Mouse (Mus musculus): ENCODE data around the gene 1190002N15Rik.

1190002N15Rik gene

DNA sequence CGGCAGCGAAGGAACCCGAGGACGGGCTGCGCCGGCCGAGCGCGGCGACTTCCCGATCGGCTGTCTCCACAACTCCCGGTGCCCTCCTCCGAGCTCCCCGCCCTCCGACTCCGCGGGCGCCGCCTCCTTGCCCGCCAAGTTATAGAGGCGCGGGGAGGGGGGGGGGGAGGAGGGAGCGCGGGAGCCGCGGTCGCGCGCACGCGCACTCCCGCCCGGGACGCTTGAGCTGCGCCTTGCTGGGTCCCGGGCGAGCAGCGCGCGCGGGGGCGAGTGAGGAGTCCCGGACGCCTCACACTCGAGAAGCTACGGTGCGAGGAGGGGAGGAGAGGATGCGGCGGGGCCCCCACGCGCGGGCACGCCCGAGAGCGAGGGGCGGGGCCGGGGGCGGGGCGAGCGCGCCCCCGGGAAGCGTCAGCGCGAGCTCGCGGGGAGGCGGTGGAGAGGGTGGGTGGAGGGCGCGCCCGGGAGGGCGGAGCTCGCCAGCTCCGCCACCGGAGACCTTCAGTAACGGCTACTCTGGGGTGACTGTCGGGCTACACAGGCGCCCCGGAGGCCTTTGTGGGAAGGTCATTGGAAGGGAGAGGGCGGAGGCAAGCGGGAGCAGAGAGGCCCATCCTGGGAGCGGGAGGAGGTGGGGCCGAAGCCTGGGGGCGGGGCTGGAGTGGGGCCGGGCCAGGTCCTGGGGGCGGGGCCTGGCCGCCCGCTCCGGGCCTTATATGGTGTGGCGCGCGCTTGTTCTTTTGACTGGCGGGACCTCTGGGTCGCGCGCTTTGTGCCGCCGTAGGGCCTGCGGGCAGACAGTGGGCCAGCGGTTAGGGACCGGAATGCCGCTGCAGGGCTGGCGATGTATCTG is at the start of gene 1190002N15Rik:
1190002N15Rik (minus strand) TSS at position 112 of the 853 bp plus-strand sequence.
- peak; percentile 92 for DNase-seq (ENCODE audit: low spot score in 2 of 2)

DNA sequence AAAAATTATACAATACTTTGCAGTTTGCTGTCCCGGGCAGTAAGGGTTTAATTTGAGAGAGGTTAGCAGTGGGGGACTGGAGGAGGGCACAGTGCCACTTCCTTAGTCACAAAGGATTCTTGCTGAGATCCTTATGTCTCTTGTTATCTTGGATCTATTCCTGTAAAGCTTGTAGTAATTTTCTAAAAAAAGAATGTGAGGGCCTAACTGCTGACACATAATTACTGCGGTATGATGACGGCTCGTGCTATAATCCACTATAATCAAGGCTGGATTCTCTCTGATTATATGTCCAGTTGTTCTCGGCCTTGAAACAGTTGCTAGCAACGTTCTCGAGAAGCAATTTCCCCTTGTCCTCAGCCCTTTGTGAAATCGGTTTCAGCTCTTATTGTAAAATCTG is 44.4 kb upstream of the 1190002N15Rik start:
- no peak for DNase-seq (ENCODE audit: low spot score in 2 of 2)

DNA sequence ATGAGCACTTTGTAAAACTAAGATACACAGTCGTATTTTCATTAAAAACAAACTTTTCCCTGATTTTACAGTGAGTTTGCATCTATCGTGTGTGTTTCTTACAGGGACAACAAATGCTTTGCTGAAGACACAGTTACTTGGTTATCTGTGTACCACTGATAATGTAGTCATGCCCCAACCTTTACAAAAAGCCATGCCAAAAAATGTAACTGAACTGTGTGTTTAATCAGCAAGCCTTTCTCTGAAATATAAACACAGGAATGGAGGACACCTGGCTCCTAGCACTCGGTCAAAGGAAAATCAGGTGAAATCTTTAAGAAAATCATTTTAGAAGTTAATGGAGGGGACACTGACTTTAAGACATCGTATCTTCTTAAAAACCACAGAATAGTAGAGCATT is 43.8 kb upstream of the 1190002N15Rik start:
- DNase-seq (ENCODE audit: low spot score in 2 of 2): no peak

DNA sequence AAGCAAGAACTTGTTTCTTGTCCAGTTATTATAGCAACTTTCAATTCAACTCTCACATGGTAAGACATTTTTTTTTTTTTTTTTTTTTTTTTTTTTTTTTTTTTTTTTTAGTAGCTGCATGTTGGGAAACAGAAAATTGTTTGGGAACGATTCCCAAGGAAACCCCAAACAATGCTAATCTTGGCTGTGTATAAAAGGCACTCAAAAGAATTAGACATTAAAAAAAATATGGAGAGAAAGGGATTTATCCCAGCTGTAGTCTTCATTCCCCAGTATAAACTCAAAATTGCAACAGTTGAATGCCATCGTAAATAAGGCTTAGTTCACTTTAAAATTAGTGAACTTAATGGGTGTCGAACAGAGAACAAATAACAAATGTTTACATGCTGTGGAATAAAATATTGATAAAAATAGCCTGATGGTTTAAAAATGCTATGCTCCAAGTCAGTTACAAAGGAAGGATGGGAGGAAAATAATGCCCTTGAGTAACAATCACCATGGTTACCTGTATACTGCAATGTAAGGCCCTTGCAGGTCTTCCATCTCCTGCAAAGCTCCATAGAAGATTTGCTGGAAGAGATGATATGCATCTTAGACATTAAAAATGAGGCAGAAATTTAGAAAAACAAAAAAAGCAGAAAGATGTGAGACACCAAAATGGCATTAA is 42.3 kb upstream of the 1190002N15Rik start:
- DNase-seq (ENCODE audit: low spot score in 2 of 2): no peak

DNA sequence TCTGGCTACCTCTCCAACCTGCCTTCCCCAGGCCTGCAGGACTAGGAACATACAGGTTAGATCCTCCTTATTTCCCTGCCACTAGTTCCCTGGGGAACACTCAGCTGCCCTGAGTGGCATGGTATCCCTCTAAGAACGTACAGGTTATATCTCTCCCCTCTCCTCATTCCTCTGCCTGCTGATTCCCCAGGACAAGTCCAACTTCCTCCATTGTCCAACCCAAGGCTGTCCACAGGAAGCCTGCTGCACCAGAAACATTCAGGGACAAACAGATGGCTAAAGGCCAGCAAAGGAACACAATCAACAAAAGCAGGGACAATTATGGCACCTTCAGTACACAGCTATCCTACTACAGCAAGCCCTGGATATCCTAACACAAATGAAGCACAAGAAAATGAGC is 33.9 kb upstream of the 1190002N15Rik start:
- no peak for DNase-seq (ENCODE audit: low spot score in 2 of 2)

DNA sequence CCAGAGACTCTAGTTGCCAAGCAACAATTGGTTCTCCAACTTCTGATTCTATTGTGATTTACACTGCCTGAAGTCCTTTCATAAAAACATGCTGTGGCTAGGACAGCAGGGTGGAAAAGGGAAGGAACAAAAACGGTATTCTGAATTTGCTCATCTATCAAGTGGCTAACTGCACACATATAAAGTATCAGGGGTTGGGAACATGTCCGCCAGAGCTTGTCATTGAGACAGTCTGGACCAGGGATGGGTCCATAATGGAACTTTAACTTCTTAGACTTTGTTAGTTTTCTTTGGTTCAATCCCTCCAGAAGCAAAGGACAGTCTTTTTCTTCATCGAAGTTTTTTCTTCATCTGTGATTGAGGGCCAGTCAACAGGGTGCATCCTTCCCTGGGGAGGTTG is 30.5 kb upstream of the 1190002N15Rik start:
- no peak for DNase-seq (ENCODE audit: low spot score in 2 of 2)

DNA sequence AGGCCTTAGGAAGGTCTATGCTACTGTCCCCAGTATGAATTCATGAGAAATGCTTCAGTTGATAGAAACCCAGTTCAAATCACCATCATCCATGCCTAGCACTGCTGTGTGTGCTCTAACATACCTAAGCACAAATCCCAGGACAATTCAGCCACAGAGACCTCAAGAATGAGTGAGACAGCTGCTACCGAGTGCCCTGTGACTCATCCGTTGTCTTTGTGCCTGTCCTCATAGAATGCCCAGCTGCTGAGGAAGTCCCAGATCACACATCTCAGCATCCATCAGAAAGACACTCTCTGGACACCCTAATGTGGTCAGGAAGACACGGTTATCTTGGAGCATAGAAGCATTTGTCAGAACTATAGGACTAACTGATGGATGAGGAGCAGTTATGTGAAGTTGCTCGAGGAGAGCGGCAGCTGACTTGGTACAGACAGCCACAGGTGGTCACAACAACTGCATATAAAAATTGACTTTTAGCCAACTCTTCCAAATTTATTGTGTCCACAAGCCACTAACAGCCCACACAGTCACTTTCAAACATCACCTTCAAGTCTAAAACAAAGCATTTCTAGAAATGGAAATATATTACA is 29.9 kb upstream of the 1190002N15Rik start:
- no peak for DNase-seq (ENCODE audit: low spot score in 2 of 2)

DNA sequence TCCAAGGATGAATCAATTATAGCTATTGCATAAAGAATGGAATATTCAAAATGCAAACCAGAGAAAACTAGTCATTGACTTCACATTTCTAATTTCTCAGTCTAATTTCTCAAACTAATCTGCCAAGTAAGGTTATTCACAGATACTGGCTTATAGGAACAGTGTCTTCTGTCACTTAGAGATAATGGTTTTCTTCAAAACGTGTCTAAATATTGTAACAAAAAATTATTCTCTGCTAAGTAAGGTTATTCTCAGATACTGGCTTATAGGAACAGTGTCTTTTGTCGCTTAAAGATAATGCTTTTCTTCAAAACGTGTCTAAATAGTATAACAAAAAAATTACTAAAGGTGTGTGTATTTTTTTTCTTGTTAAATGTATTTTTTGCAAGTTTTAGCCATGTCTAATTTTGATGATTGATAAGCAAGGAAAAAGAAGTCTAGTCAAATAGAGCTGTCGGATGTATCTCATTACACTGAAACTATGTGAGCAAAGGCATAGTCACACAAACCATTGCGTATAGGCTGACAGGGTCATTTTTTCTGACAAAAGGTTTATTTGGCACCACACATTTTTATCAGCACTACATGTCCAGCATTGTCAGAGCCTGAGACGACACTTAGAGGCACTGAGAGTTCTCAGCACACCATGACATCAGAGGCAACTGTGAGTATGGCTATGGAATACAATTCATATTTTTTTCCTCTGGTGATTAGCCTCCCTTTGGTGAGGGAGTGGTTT is 19.1 kb upstream of the 1190002N15Rik start:
- DNase-seq (ENCODE audit: low spot score in 2 of 2): no peak

DNA sequence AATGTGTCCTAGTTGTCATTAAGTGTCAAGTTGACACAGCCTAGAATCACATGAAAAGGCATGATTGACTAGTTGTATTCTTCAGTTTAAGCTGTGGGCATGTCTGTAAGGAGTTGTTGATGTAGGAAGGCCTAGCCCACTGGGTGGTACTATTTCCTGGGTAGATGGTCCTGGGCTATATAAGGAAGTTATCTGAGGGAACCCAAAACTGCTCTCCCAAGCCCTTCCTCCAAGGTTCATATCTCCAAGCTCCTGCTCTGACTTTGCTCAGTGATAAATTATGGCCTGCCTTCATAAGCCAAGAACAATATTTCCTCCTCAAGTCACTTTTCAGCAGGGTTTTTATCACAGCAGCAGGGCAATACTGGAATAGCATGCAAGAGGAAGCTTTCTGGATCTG is 18.4 kb upstream of the 1190002N15Rik start:
- no peak for DNase-seq (ENCODE audit: low spot score in 2 of 2)

DNA sequence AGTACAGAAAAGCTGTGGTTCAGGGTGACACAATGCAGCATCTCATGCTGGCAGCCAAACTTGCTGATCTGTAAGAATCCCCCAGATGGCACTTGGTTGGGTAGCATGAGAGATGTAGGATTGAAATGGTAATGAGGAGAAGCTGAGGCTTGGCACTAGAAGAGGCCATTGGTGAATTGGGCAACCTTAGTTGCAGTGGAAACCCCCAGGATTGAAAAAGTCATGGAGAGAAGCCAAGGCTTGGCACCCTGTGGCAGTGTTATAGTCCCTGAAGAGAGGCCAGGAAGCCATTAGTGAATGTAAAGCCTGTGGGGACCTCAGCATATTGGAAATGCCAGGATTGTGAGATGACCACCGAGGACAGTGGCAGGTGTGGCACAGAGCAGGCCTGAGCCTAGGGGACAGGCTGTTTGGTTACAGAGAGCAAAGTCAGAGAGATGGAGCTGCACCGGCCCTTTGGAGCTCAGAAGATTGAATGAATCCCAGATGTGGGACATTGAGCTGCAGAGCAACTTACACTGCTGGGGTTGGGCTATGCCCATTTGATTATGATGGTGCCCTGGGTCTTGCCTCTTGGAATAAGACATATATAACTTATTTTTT is 12.7 kb upstream of the 1190002N15Rik start:
- no peak for DNase-seq (ENCODE audit: low spot score in 2 of 2)

DNA sequence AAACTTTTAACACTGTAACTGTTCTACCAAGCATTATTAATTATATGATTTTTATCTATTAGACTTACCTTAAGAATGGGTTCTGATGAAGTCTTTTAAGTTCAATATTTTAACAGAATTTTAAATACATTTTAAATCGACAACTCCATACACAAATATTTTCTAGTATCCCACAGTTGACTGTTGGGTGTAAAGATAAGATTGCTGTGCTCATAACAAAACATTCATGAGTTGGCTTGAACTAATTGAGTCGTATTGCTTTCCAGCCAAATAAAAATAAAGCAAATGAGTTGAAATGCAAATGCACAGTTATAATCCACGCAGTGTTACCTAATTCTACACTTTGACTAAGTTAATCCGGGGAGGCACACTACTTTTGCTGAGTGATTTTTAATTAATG is 6.0 kb upstream of the 1190002N15Rik start:
- no peak for DNase-seq (ENCODE audit: low spot score in 2 of 2)

DNA sequence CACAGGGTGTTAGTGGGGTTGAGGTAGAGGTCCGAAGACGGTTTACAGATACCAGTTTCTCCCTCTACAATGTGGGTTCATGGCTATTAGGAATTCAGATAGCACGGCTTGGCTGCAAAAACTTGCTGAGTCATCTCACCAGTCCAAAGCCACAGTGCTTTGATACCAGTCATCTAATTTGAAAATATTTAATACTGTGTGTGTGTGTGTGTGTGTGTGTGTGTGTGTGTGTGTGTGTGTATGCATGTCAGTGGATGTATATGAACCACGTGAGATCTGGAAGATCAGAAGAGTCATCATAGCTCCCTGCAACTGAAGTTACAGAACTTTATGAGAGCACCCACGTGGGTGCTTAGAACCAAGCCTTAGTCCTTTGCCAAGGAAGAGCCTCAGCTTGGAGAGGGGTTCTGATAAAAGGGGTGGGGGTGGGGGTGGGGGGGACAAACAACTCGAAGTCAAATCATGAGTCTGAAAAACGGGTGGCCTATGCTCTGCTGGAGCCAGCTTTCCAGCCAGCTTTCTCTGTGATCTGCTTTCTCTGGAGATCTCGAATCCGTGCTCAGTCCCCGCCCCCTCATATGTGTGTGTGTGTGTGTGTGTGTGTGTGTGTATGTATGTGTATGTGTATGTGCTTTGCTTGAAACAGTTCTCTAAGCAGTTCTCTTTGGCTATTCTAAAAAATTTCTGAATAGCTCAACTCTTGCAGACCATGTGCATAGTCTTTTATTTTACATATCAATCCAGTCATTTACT is 2.6 kb upstream of the 1190002N15Rik start:
- no peak for DNase-seq (ENCODE audit: low spot score in 2 of 2)

DNA sequence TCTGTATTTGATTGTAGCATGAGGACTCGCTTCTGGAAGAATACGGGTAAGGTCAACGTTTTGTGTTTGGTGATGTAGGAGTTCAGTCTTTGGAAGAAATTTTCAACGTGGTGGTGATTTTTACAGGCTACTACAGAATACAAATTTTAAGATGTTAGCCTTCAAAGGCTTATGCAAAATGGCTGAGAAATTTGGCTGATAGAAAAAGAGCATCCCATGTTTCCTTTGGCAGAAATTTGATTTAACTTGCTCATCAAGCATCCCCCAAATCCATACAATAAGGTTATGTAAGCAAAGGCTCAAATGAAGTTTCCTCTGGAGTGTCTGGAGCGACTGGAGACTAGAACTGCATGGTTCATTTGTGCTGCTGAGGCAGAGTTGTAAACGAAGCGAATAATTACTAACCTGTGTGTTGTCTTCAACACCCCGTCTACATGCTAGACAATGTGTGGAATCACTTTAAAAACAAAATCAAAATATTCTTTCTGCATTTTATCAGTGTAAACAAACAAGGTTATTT is 1.5 kb upstream of the 1190002N15Rik start:
- no peak for DNase-seq (ENCODE audit: low spot score in 2 of 2)

DNA sequence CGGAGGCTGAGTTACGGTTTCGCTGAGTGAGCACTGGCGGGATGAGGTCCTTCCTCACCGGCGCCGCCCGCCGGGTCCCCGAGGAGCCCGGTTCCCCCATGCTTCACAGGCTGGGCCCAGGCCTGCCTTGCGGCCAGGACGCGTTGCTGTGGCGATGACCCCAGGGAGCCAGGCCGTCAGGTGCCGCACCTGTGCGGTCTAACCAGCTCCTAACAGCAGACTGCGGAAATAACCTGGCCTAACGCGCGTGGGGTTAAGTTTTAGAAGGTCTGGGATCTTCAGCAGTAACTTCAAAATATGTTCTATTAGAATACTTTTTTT is 902 bp upstream of the 1190002N15Rik start:
- DNase-seq (ENCODE audit: low spot score in 2 of 2): no peak

DNA sequence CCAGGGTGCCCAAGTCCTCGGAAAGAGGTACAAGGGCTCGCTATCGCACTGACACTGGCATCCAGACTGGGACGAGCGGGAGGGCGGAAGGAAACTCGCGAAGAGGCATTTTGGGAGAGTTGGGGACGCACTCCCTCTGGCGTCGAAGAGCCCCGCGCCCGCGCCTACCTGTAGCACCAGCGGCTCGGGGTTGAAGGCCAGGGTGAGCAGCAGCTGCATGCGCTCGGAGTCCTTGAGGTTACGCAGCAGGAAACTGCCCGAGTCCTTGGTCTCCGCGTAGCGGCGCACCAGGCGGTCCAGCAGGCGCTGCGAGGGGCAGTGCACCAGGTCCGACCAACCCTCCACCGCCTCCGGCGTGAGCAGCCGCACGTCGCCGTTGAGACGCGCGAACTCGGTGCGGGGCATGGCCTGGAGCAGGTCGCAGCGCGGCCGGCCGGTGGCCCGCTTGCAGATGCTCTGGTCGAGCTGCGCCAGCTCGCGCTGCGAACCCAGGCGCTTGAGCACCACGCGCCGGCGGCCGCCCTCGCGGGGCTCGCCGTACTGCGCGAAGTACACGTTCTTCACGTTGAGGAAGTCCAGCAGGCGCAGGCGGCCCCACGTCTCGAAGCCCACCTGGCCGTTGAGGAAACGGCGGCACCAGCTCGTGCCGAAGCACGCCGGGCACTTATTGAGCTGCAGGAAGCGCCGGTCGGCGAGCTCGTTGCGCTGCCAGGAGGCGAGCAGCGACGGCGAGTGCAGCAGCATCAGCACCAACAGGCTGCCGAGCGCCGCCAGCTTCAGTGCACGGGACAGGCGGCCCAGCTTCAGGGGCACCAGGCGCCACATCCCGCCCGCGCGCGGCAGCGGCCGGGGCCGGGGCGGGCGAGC is 597 bp downstream of the 1190002N15Rik start:
- peak; percentile 62 to 68 for DNase-seq (ENCODE audit: low spot score in 2 of 2)

DNA sequence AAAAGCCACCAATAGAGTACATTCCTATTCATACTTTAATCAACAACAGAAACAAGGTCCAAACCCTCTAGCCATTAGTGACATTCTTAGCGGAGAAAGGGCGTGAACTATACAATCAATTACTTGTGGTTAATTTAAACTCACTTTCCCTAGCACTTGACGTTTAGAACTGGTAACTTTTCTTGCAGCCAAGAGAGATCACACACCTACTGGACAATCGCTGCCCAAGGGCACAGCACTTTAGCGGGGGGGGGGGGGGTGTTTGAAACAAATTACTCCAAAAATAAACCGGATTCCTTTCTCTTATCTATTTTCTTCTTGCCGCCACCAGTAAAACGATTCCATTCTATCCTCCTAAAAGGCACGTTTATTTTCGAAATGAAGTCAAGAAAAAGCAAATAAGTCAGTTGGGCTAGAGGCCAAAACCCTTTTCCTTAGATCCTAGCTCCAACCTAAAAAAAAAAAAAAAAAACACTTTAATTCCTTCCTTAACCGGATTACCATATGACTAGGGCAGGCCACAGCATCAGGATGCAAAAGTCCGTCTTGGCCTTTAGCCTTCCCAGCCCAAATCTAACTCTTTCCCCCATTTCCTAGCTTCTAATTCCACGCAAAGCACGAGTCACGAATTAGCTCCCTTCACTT is 1.5 kb downstream of the 1190002N15Rik start:
- no peak for DNase-seq (ENCODE audit: low spot score in 2 of 2)

DNA sequence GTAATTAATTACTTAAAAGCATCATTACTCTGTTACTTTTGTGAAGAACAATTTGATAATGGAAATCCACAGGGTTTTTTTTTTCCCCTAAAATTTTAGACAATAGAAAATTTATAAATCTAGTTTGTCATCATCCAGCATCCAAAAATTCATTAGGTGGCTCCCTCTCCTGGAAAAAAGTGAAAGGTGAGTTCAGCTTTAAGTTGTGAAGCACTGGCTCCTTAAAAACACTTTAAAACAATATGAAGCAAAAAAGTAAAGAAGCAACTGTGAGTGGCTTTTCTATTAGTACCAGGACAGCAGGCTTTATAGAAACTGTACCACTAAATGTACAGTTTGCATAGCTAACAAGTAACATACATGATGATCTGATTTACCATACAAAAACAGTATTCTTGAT is 3.1 kb downstream of the 1190002N15Rik start:
- no peak for DNase-seq (ENCODE audit: low spot score in 2 of 2)

DNA sequence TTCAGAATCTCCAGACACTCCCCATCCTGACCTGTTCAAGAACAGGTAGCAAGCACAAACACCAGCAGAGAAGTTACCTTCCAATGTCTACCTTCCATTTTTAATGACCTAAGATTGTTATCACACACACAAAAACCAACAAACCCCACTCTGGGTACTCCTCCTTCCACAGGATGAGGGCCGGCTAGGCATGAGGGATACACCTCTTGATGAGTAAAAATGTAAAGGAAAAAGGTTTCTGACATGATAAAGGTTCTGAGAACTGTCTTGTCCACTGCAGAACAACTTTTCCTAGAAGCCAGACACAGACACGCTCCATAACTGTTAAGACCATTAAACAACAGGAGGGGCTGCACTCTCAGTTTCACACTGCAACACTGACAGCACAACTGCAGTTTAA is 3.7 kb downstream of the 1190002N15Rik start:
- DNase-seq (ENCODE audit: low spot score in 2 of 2): no peak

DNA sequence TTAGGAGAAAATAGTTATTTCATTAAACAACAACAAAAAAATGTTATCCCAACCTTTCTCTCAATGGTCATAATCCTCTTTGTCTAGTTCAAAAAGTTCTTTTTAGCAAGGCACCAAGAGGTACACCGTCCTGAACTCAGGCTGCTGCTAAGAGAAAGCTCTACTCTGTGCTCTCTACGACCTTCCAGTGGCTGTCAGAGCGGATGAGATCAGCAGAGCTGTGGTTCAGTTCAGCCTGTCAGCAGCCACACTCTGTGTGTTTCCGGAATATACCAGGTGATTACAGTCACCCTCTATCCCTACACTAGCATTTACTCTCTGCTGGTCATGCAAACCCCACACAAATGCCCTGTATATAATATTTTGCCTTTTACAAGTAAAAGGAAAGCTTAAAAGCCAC is 4.2 kb downstream of the 1190002N15Rik start:
- peak; percentile 42 to 57 for DNase-seq (ENCODE audit: low spot score in 2 of 2)
